Mouse (Mus musculus): ENCODE measurements around the gene Cyb5rl. TPM values are rescaled to one million over a fixed set of nuclear protein-coding genes. Genes with fewer than 3 reads are reported as not detected.

Cyb5rl gene
- polyA plus RNA-seq, 2 experiments: 5.4 to 10.0 TPM

GRCm38 (mm10) chr4:107078894-107079293 is 12.1 kb downstream of the Cyb5rl start:
- H3K36me3 ChIP-seq (ENCODE audit: control insufficient read depth, insufficient read depth, low read length): no peaks in the 10 kb centered on the region
- no peak for TF ChIP-seq POLR2A (IDR thresholded peaks at IDR 0.05; ENCODE audit: borderline replicate concordance, extremely low read depth, insufficient read depth, insufficient read length)
- WGBS: 95% methylated on average over 4 of the region's 4 CpGs
- DNase-seq (ENCODE audit: low spot score) (no peak), ATAC-seq (ENCODE audit: low FRiP score, low read depth) (no peak)
- H3K4me2 ChIP-seq (replicated peaks; ENCODE audit: low read depth, low read length, severe bottlenecking): no peak overlapping the region
- H3K4me3 ChIP-seq (replicated peaks; ENCODE audit: low read length): no peak overlapping the region
- H3K9me3 ChIP-seq (ENCODE audit: control insufficient read depth, low read length): no peaks in the 10 kb centered on the region
- H3K9ac ChIP-seq (ENCODE audit: low read depth, low read length, severe bottlenecking): no peak overlapping the region
- no peaks in the 10 kb centered on the region for H3K4me1 ChIP-seq (ENCODE audit: control insufficient read depth, insufficient read depth, low read length)
- no peak overlapping the region for H3K27ac ChIP-seq (replicated peaks; ENCODE audit: low read depth, low read length)
- no peaks in the 10 kb centered on the region for H3K27me3 ChIP-seq (ENCODE audit: control insufficient read depth, insufficient read depth, low read length)

- Histone ChIP-seq H3K4me2 (replicated peaks; ENCODE audit: low read depth, low read length, severe bottlenecking) (no peak overlapping the region), H3K4me3 (replicated peaks; ENCODE audit: low read length) (no peak overlapping the region), H3K27ac (replicated peaks; ENCODE audit: low read depth, low read length) (no peak overlapping the region), H3K9me3 (ENCODE audit: control insufficient read depth, low read length) (no peaks in the 10 kb centered on the region), H3K4me1 (ENCODE audit: control insufficient read depth, insufficient read depth, low read length) (peaks cover 5% of the 10 kb centered on the region; the same call in 1 of the 2 replicates), H3K9ac (ENCODE audit: low read depth, low read length, severe bottlenecking) (no peak overlapping the region), H3K27me3 (ENCODE audit: control insufficient read depth, insufficient read depth, low read length) (no peaks in the 10 kb centered on the region), H3K36me3 (ENCODE audit: control insufficient read depth, insufficient read depth, low read length) (no peaks in the 10 kb centered on the region)
- ATAC-seq (ENCODE audit: low FRiP score, low read depth) (no peak), DNase-seq (ENCODE audit: low spot score) (no peak)
- TF ChIP-seq POLR2A (IDR thresholded peaks at IDR 0.05; ENCODE audit: borderline replicate concordance, extremely low read depth, insufficient read depth, insufficient read length): no peak
Observed at GRCm38 (mm10) chr4:107079716-107080115, 12.9 kb downstream of the Cyb5rl start.

- TF ChIP-seq POLR2A (IDR thresholded peaks at IDR 0.05; ENCODE audit: borderline replicate concordance, extremely low read depth, insufficient read depth, insufficient read length): no peak
- Histone ChIP-seq H3K9me3 (ENCODE audit: control insufficient read depth, low read length) (no peaks in the 10 kb centered on the region), H3K4me1 (ENCODE audit: control insufficient read depth, insufficient read depth, low read length) (peaks cover 8% of the 10 kb centered on the region; the same call in 1 of the 2 replicates), H3K36me3 (ENCODE audit: control insufficient read depth, insufficient read depth, low read length) (no peaks in the 10 kb centered on the region), H3K27me3 (ENCODE audit: control insufficient read depth, insufficient read depth, low read length) (no peaks in the 10 kb centered on the region), H3K4me3 (replicated peaks; ENCODE audit: low read length) (no peak overlapping the region), H3K4me2 (replicated peaks; ENCODE audit: low read depth, low read length, severe bottlenecking) (no peak overlapping the region), H3K27ac (replicated peaks; ENCODE audit: low read depth, low read length) (no peak overlapping the region), H3K9ac (ENCODE audit: low read depth, low read length, severe bottlenecking) (no peak overlapping the region)
- ATAC-seq (ENCODE audit: low FRiP score, low read depth) (no peak), DNase-seq (ENCODE audit: low spot score) (no peak)
- WGBS: 75% methylated on average over 3 of the region's 3 CpGs
Observed at GRCm38 (mm10) chr4:107082185-107082584, 15.4 kb downstream of the Cyb5rl start.

DNA sequence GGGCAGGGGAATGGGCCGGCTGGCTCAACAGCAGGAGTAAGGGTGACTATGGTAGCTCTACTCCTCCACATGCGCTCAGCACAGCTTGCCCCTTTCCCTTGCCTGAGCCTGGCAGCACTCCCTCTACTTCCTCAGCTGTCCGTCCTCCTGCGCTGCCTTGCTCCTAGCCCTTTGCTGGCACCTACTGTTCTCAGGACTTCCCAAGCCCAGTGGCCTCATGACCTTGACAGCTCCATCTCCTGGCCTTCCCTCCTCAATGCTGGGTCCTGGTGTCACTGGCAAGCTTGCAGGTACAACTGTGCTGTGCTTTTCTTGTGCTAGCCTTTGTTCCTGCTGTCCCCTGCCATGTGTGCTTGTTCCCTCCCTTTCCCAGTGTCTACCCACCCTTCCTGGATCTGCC is 16.3 kb downstream of the Cyb5rl start:
- no peaks in the 10 kb centered on the region for H3K9me3 ChIP-seq (ENCODE audit: control insufficient read depth, low read length)
- no peak for DNase-seq (ENCODE audit: low spot score)
- no peak overlapping the region for H3K4me3 ChIP-seq (replicated peaks; ENCODE audit: low read length)
- H3K27ac ChIP-seq (replicated peaks; ENCODE audit: low read depth, low read length): no peak overlapping the region
- H3K36me3 ChIP-seq (ENCODE audit: control insufficient read depth, insufficient read depth, low read length): no peaks in the 10 kb centered on the region
- no peak overlapping the region for H3K4me2 ChIP-seq (replicated peaks; ENCODE audit: low read depth, low read length, severe bottlenecking)
- H3K4me1 ChIP-seq (ENCODE audit: control insufficient read depth, insufficient read depth, low read length): peaks cover 8% of the 10 kb centered on the region; the same call in 1 of the 2 replicates
- no peaks in the 10 kb centered on the region for H3K27me3 ChIP-seq (ENCODE audit: control insufficient read depth, insufficient read depth, low read length)
- H3K9ac ChIP-seq (ENCODE audit: low read depth, low read length, severe bottlenecking): no peak overlapping the region
- no peak for ATAC-seq (ENCODE audit: low FRiP score, low read depth)
- TF ChIP-seq POLR2A (IDR thresholded peaks at IDR 0.05; ENCODE audit: borderline replicate concordance, extremely low read depth, insufficient read depth, insufficient read length): no peak
- WGBS: 94% methylated on average over 4 of the region's 4 CpGs

- Histone ChIP-seq H3K4me1 (ENCODE audit: control insufficient read depth, insufficient read depth, low read length) (peaks cover 8% of the 10 kb centered on the region; the same call in 1 of the 2 replicates), H3K27ac (replicated peaks; ENCODE audit: low read depth, low read length) (no peak overlapping the region), H3K4me3 (replicated peaks; ENCODE audit: low read length) (no peak overlapping the region), H3K9ac (ENCODE audit: low read depth, low read length, severe bottlenecking) (no peak overlapping the region), H3K4me2 (replicated peaks; ENCODE audit: low read depth, low read length, severe bottlenecking) (no peak overlapping the region), H3K9me3 (ENCODE audit: control insufficient read depth, low read length) (no peaks in the 10 kb centered on the region), H3K36me3 (ENCODE audit: control insufficient read depth, insufficient read depth, low read length) (no peaks in the 10 kb centered on the region), H3K27me3 (ENCODE audit: control insufficient read depth, insufficient read depth, low read length) (no peaks in the 10 kb centered on the region)
- DNase-seq (ENCODE audit: low spot score) (no peak), ATAC-seq (ENCODE audit: low FRiP score, low read depth) (no peak)
- TF ChIP-seq POLR2A (IDR thresholded peaks at IDR 0.05; ENCODE audit: borderline replicate concordance, extremely low read depth, insufficient read depth, insufficient read length): no peak
- WGBS: 50% methylated on average over 1 of the region's 1 CpGs
Observed at GRCm38 (mm10) chr4:107084343-107084742, 17.6 kb downstream of the Cyb5rl start.

DNA sequence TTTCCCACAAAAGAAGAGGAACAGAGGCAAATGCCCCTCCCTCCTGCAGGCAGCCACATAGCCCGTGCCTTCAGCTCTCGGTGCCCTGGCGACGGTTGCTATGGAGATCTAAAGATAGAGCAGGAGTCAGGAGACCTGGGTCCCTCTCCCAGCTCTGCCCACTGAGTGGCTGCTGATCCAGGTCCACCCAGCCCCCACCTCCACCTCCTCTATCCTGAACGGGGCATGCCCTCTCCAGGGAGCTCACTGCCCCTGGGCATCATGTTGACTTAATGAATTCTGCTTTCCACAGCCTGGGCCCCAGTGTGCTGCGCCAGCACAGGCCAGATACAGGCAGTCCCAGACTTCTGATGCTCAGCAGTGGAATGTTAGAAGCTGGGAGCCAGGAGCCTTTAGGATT is 18.1 kb downstream of the Cyb5rl start:
- no peaks in the 10 kb centered on the region for H3K27me3 ChIP-seq (ENCODE audit: control insufficient read depth, insufficient read depth, low read length)
- no peak overlapping the region for H3K4me2 ChIP-seq (replicated peaks; ENCODE audit: low read depth, low read length, severe bottlenecking)
- no peaks in the 10 kb centered on the region for H3K36me3 ChIP-seq (ENCODE audit: control insufficient read depth, insufficient read depth, low read length)
- 0 out of 2 replicates have a peak, but pooled peaks have one; percentile 12 for ATAC-seq (ENCODE audit: low FRiP score, low read depth)
- no peak for TF ChIP-seq POLR2A (IDR thresholded peaks at IDR 0.05; ENCODE audit: borderline replicate concordance, extremely low read depth, insufficient read depth, insufficient read length)
- H3K9ac ChIP-seq (ENCODE audit: low read depth, low read length, severe bottlenecking): no peak overlapping the region
- WGBS: 21% methylated on average over 6 of the region's 6 CpGs
- H3K9me3 ChIP-seq (ENCODE audit: control insufficient read depth, low read length): no peaks in the 10 kb centered on the region
- no peak overlapping the region for H3K4me3 ChIP-seq (replicated peaks; ENCODE audit: low read length)
- peaks cover 8% of the 10 kb centered on the region; the same call in 1 of the 2 replicates for H3K4me1 ChIP-seq (ENCODE audit: control insufficient read depth, insufficient read depth, low read length)
- H3K27ac ChIP-seq (replicated peaks; ENCODE audit: low read depth, low read length): 0 out of 2 replicates have a peak overlapping the region, but pooled peaks have one; percentile 3
- no peak for DNase-seq (ENCODE audit: low spot score)
